Mouse (Mus musculus) 3T3-L1 (cell line): ENCODE measurements around the gene Stmn1.

Experiments used
- DNase-seq: peaks from one replicate; pipeline ENCODE4 v3.0.0-alpha.2; 2015; ENCODE audit warnings: low read depth, low spot score

Gene Stmn1

DNA sequence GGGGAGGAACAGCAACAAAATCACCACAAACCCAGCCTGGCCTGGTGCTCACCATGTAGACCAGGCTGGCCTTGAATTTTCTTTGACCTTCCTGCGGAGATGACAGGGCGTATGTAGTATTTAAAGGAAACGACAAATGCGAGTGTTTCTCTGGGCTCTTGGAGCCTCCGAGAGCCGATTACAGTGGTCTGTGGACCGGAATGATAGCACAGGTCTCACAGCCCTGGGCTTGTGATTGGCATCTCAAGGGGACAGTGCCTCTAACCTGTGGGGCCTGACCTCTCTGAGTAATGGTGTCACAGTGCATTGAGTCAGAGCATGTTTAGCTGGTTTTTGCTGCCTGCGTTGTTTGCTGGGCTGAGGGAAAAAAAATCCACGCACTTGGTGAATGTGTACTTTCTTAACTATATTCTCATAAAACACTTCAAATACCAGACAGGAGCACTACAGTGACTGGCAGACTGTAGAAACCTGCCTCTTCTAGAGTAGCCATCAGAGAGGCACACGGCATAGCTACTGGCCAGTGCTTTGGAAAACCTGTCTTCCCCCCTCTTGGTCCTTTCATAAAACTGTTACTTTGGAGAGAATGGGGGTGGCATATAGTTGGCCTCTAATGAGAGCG is 46.3 kb downstream of the Stmn1 start:
- no peak for DNase-seq

DNA sequence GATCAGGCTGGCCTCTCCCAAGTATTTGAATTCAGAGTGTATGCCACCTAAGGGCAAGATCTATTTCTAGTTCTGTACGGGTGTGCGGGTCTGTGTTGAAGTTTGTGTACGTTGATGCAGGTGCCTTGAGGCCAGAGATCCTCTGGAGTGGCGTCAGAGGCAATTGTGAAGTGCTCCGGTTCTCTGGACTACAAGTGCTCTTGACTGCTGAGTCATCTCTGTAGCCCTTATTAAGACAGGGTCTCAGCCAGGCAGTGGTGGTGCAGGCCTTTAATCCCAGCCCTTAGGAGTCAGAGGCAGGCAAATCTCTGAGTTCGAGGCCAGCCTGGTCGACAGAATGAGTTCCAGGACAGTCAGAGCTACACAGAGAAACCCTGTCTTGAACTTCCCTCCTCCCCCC is 47.5 kb downstream of the Stmn1 start:
- DNase-seq: no peak

DNA sequence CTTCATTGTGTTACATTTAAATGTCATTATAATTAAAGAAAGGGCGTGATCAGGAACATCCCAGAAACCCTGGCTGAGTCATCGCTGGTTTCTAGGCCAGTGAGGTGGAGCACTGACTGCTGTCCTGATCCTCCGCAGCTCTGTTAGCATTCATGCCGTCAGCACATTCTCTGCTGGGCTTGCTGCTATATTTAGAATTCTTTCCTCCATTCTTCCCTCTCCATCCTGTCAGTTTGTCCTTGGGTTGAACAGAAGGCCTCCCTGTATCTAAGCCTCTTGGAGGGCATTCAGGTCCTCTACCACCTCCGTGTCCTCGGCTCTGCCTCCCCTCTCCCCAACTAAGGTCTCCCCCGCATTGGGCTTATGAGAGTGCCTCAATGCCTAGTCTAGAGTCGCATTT is 48.9 kb downstream of the Stmn1 start:
- DNase-seq: peak; percentile 20

DNA sequence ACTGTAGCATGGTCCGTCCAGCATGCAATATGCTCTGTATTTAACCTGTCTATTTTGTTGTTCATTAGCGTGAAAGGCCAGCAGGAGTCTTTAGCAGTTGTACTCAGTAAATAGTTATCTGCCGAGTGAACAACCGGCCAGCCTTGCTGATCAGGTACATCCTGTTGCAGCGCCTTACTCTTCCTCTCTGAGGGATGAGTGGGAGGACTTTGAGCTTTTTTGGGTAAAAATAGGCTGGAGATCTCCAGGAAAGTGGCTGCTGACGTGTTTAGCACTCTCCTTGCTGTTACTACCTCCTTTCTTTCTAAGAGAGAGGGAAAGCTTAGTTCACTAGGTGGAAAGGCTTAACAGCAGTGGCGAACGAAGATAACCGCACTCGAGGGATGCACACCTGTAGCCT is 49.6 kb downstream of the Stmn1 start:
- DNase-seq: no peak

DNA sequence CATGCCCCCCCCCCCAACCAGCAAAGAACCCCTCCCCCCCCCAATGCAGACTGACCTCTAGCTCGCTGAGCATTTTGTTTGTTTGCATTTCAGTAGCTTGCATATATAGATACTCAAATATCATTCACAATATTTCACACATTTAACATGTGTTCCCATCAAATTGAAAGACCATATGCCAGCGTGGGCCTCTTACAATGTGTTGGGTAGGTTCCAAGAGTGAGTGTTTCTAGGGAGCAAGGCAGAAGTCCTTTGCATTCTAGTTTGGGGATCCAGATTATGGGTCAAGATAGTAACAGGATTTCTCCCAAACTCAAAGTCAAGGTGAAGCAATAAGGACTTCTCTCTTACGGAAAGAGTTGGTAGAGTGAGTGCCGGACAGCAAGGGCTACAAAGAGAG is 50.4 kb downstream of the Stmn1 start:
- DNase-seq: no peak

DNA sequence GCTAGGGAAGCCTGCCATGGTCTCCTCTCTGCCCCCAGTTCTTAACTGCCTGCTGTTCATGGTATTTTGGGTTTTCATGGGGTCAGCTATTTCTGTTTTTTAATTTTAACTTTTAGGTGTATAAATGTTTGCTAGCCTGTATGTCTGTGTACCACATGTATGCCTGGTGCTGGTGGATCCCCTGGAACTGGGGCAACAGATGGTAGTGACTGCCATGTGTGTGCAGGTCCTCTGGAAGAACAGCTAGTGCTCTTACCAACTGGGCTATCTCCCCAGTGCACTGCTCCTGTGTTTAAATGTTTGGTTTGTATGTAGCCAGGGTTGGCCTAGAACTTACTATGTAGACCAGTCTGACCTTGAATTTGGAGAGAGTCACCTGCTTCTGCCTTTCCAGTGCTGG is 51.2 kb downstream of the Stmn1 start:
- DNase-seq: no peak
